Mouse (Mus musculus) embryonic facial prominence, embryonic 14.5 days (tissue): Measurements from ENCODE around the gene Pdhb. TPM values are rescaled to one million over a fixed set of nuclear protein-coding genes. Genes with fewer than 3 reads are reported as not detected.
"Not testable (repeated sequence)": the region's sequence is repeated elsewhere in the genome, so short reads cannot be mapped to it uniquely, and the experiment has no call there.

Source experiments
- ATAC-seq: fragments of 200-750 bp; cut with Nextera tagmentation; 2 replicates; pipeline ENCODE4 v1.8.0; 2017; ENCODE audit warnings: low read depth, moderate number of reproducible peaks, moderate TSS enrichment
- DNase-seq: peaks from one replicate; pipeline ENCODE4 v3.0.0-alpha.2; 2015; ENCODE audit warnings: low spot score
- H3K27ac ChIP-seq: fragments of 300-500 bp; sonication (generic); replicated peaks from 2 replicates; pipeline ENCODE4 v1.5.1; 2014; ENCODE audit warnings: low read depth, mild to moderate bottlenecking, low read length, moderate library complexity
- H3K27me3 ChIP-seq: fragments of 300-500 bp; sonication (generic); replicated peaks from 2 replicates; pipeline ENCODE4 v1.6.1; 2014; ENCODE audit warnings: low read length; ENCODE audit not compliant: control insufficient read depth, insufficient read depth
- H3K36me3 ChIP-seq: fragments of 300-500 bp; sonication (generic); 2 replicates; pipeline ENCODE4 v1.6.1; 2014; ENCODE audit warnings: low read length, mixed read lengths; ENCODE audit not compliant: control insufficient read depth, insufficient read depth
- H3K4me1 ChIP-seq: fragments of 300-500 bp; sonication (generic); 2 replicates; pipeline ENCODE4 v1.6.1; 2014; ENCODE audit warnings: antibody characterized with exemption, low read length; ENCODE audit not compliant: control insufficient read depth, insufficient read depth
- H3K4me2 ChIP-seq: fragments of 300-500 bp; sonication (generic); 2 replicates; pipeline ENCODE4 v1.6.1; 2014; ENCODE audit warnings: low read depth, mild to moderate bottlenecking, low read length, moderate library complexity, mixed read lengths
- H3K4me3 ChIP-seq: fragments of 300-500 bp; sonication (generic); 2 replicates; pipeline ENCODE4 v1.5.1; 2014; ENCODE audit warnings: low read depth, mild to moderate bottlenecking, low read length
- H3K9ac ChIP-seq: fragments of 300-500 bp; sonication (generic); 2 replicates; pipeline ENCODE4 v1.6.1; 2014; ENCODE audit warnings: low read depth, mild to moderate bottlenecking, low read length, moderate library complexity, mixed read lengths
- H3K9me3 ChIP-seq: fragments of 300-500 bp; sonication (generic); 2 replicates; pipeline ENCODE4 v1.6.1; 2016; ENCODE audit warnings: low read length; ENCODE audit not compliant: control insufficient read depth
- WGBS: fragments of 180-500 bp; shearing (Covaris S2); extraction: QIAGEN DNeasy Blood & Tissue Kit; methylation state at CpG from one replicate; pipeline ENCODE4 v1.1.7; 2014; 5-methylcytosine and 5-hydroxymethylcytosine counted together
- polyA plus RNA-seq: library from polyadenylated mRNA; unstranded; fragments of >200 nt; fragmentation: Nextera tagmentation; extraction: Ambion mirVana; gene quantifications from 2 replicates; pipeline ENCODE4 v1.2.1, GENCODE M21; 2014

The Pdhb gene
- polyA plus RNA-seq, 1 experiment from 2014 or later, result 215 TPM

- no peak for ATAC-seq
- no peaks in the 10 kb centered on the region for H3K4me1 ChIP-seq
- H3K9ac ChIP-seq, result no peak overlapping the region
- WGBS, result 75% methylated on average over 4 of the region's 4 CpGs
- no peak for DNase-seq
- H3K9me3 ChIP-seq, result no peaks in the 10 kb centered on the region
- H3K36me3 ChIP-seq, result no peaks in the 10 kb centered on the region
- no peak overlapping the region for H3K4me3 ChIP-seq
- H3K27me3 ChIP-seq, result no peaks in the 10 kb centered on the region
- no peak overlapping the region for H3K27ac ChIP-seq
- H3K4me2 ChIP-seq, result no peak overlapping the region
These were observed 7.7 kb upstream of the Pdhb start for GRCm38 (mm10) chr14:8180371-8181035.

GRCm38 (mm10) chr14:8176251-8176650, 3.4 kb upstream of the Pdhb start:
- WGBS, result 60% methylated on average over 5 of the region's 5 CpGs
- no peak overlapping the region for H3K4me2 ChIP-seq
- H3K27ac ChIP-seq, result no peak overlapping the region
- H3K4me1 ChIP-seq, result peaks cover 7% of the 10 kb centered on the region; the same call in 1 of the 2 replicates
- no peaks in the 10 kb centered on the region for H3K9me3 ChIP-seq
- no peak overlapping the region for H3K9ac ChIP-seq
- H3K4me3 ChIP-seq, result no peak overlapping the region
- ATAC-seq (no peak), DNase-seq (no peak)
- H3K36me3 ChIP-seq, result 0 out of 2 replicates have a peak, but pooled peaks cover 1% of the 10 kb centered on the region
- no peaks in the 10 kb centered on the region for H3K27me3 ChIP-seq

- DNase-seq, result no peak
- Histone ChIP-seq H3K27ac (no peak overlapping the region), H3K9me3 (no peaks in the 10 kb centered on the region), H3K36me3 (peaks cover 12% of the 10 kb centered on the region), H3K4me1 (peaks cover 7% of the 10 kb centered on the region; the same call in 1 of the 2 replicates), H3K4me2 (no peak overlapping the region), H3K4me3 (no peak overlapping the region), H3K27me3 (no peaks in the 10 kb centered on the region), H3K9ac (no peak overlapping the region)
- 85% methylated on average over 5 of the region's 5 CpGs for WGBS
- ATAC-seq, result no peak
These were observed 1.8 kb upstream of the Pdhb start for GRCm38 (mm10) chr14:8174634-8175033.

- H3K27me3 ChIP-seq, H3K4me1 ChIP-seq, H3K9me3 ChIP-seq, ATAC-seq: not testable (repeated sequence)
- Histone ChIP-seq H3K27ac (0 out of 2 replicates have a peak overlapping the region, but pooled peaks have one; percentile 46), H3K4me2 (peak overlapping the region; percentile 67), H3K4me3 (peak overlapping the region; percentile 90), H3K36me3 (peaks cover 21% of the 10 kb centered on the region), H3K9ac (peak overlapping the region; percentile 22; the same call in 1 of the 2 replicates)
- 27% methylated on average over 7 of the region's 7 CpGs for WGBS
- DNase-seq, result peak; percentile 79
These were observed 871 bp upstream of the Pdhb start for GRCm38 (mm10) chr14:8173542-8174250.

- ATAC-seq, result no peak
- peaks cover 82% of the 10 kb centered on the region for H3K36me3 ChIP-seq
- no peak for DNase-seq
- no peak overlapping the region for H3K9ac ChIP-seq
- H3K4me2 ChIP-seq, result no peak overlapping the region
- no peaks in the 10 kb centered on the region for H3K4me1 ChIP-seq
- WGBS, result 81% methylated on average over 7 of the region's 7 CpGs
- no peak overlapping the region for H3K4me3 ChIP-seq
- no peak overlapping the region for H3K27ac ChIP-seq
- no peaks in the 10 kb centered on the region for H3K9me3 ChIP-seq
- H3K27me3 ChIP-seq, result no peaks in the 10 kb centered on the region
These were observed 8.4 kb downstream of the Pdhb start for GRCm38 (mm10) chr14:8164463-8164862.

GRCm38 (mm10) chr14:8161777-8162176, 11.0 kb downstream of the Pdhb start:
- Histone ChIP-seq H3K27ac (no peak overlapping the region), H3K27me3 (no peaks in the 10 kb centered on the region), H3K9me3 (no peaks in the 10 kb centered on the region), H3K4me3 (no peak overlapping the region), H3K4me1 (no peaks in the 10 kb centered on the region), H3K4me2 (no peak overlapping the region), H3K9ac (no peak overlapping the region), H3K36me3 (peaks cover 62% of the 10 kb centered on the region)
- 91% methylated on average over 2 of the region's 2 CpGs for WGBS
- no peak for ATAC-seq
- no peak for DNase-seq

- H3K27me3 ChIP-seq, result no peaks in the 10 kb centered on the region
- H3K9ac ChIP-seq, result no peak overlapping the region
- no peaks in the 10 kb centered on the region for H3K9me3 ChIP-seq
- H3K36me3 ChIP-seq, result peaks cover 38% of the 10 kb centered on the region
- no peak overlapping the region for H3K4me2 ChIP-seq
- no peaks in the 10 kb centered on the region for H3K4me1 ChIP-seq
- no peak for DNase-seq
- H3K27ac ChIP-seq, result no peak overlapping the region
- no peak overlapping the region for H3K4me3 ChIP-seq
- WGBS, result 87% methylated on average over 3 of the region's 3 CpGs
- ATAC-seq, result no peak
These were observed 13.7 kb downstream of the Pdhb start for GRCm38 (mm10) chr14:8159141-8159540.

GRCm38 (mm10) chr14:8158721-8159120, 14.1 kb downstream of the Pdhb start:
- Histone ChIP-seq H3K27me3 (no peaks in the 10 kb centered on the region), H3K27ac (no peak overlapping the region), H3K4me1 (no peaks in the 10 kb centered on the region), H3K4me2 (no peak overlapping the region), H3K9ac (no peak overlapping the region), H3K36me3 (peaks cover 34% of the 10 kb centered on the region), H3K9me3 (no peaks in the 10 kb centered on the region), H3K4me3 (no peak overlapping the region)
- 84% methylated on average over 3 of the region's 3 CpGs for WGBS
- ATAC-seq, result no peak
- DNase-seq, result no peak
